Mouse (Mus musculus) bone marrow, adult 2 months (tissue): ENCODE measurements around the gene Col23a1. TPM values are rescaled to one million over a fixed set of nuclear protein-coding genes. Genes with fewer than 3 reads are reported as not detected.

ENCODE experiments used
- H3K27ac ChIP-seq: fragments of 200-500 bp; 2 replicates; pipeline ENCODE4 v1.5.1; 2012; ENCODE audit warnings: low read depth, mild to moderate bottlenecking, control low read depth, inconsistent platforms, low read length; ENCODE audit not compliant: control insufficient read depth, poor library complexity, insufficient read depth
- H3K4me1 ChIP-seq: fragments of 200-500 bp; 2 replicates; pipeline ENCODE4 v1.6.1; 2011; ENCODE audit warnings: low read length; ENCODE audit not compliant: control insufficient read depth, insufficient read depth
- H3K4me3 ChIP-seq: fragments of 200-500 bp; replicated peaks from 2 replicates; pipeline ENCODE3; 2011; ENCODE audit warnings: mild to moderate bottlenecking, low read depth, low read length, control low read depth; ENCODE audit not compliant: control insufficient read depth
- CTCF ChIP-seq: fragments of 200-500 bp; IDR thresholded peaks from 2 replicates; pipeline ENCODE4 v1.5.1; 2011; ENCODE audit warnings: low read length, control low read depth; ENCODE audit not compliant: control insufficient read depth, insufficient read depth
- POLR2A ChIP-seq: fragments of 200-500 bp; IDR thresholded peaks from 2 replicates; pipeline ENCODE4 v1.6.1; 2011; ENCODE audit warnings: low read depth, mild to moderate bottlenecking, control low read depth, low read length, borderline replicate concordance; ENCODE audit not compliant: control insufficient read depth
- WGBS: fragments of 180-500 bp; shearing (Covaris S2); methylation state at CpG from one replicate; pipeline ENCODE4 v1.1.7; 2018; 5-methylcytosine and 5-hydroxymethylcytosine counted together
- polyA plus RNA-seq: library from polyadenylated mRNA; stranded (reverse); fragments of >200 nt; gene quantifications from 2 replicates; pipeline ENCODE4 v1.2.4, GENCODE M21; 2011; ENCODE audit warnings: low replicate concordance; ENCODE audit not compliant: missing spikeins, insufficient read depth, insufficient read length

Col23a1 gene
- polyA plus RNA-seq, 1 experiment, result not detected

DNA sequence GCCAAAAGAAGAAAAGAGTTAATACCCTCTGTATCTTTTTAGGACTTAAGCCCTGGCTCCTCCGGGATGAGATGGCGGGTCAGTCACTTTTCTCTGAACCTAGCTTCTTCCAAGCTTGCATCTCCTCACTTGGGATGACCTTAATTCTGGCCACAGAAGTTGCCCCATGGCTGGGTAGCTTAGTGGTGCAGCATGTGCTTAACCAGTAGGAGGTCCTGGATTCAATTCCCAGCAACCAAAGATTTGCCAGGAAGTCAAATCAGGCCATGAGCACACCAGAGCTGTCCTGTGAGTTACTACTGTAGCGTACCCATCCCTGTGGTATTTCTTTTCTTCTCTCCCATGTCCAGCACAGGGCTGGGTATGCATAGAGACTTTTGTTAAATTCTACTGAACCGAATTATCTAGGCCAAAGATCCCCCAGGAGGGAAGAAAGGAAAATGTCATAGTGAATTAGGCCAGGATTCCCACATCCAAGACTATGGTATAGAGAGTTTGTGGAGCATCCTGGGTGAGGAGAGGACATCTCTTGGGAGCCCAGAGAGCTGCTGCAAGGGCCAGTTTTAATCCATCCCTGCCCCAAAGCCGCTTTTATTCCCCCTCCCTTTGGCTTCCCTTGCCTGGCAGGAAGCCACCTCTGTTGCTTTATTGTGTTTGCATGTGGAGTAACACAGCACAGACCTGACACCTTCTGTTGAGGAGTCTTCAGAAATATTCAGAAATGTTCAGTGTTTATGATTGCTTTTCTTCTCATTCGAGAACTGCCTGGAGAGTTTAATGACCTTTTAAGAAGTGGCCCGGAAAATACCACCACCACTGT is 26.5 kb downstream of the Col23a1 start:
- Histone ChIP-seq H3K4me1 (no peaks in the 10 kb centered on the region), H3K27ac (no peak overlapping the region), H3K4me3 (no peak overlapping the region)
- no peak for TF ChIP-seq POLR2A
- TF ChIP-seq CTCF, result no peak
- WGBS, result 78% methylated on average over 7 of the region's 7 CpGs

DNA sequence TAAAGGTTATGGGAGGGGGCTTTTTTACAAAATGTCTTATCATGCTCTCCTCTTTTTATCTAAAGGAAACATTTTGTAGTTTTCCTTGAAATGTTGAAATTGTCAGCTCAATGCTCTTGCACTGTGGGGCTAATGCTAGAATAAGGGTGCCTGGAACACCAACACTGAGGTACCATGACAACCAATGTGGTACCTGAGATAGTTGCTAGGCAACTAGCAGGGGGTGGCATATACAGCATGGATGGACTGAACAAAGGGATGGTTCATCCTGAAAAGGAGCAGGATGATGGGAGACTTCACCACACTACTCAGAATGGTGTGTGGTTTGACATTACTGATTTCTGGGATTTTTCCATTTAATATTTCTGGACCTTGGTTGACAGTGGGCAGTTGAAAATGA is 30.9 kb downstream of the Col23a1 start:
- no peak for TF ChIP-seq CTCF
- no peak for TF ChIP-seq POLR2A
- H3K27ac ChIP-seq, result no peak overlapping the region
- H3K4me1 ChIP-seq, result no peaks in the 10 kb centered on the region
- H3K4me3 ChIP-seq, result no peak overlapping the region

DNA sequence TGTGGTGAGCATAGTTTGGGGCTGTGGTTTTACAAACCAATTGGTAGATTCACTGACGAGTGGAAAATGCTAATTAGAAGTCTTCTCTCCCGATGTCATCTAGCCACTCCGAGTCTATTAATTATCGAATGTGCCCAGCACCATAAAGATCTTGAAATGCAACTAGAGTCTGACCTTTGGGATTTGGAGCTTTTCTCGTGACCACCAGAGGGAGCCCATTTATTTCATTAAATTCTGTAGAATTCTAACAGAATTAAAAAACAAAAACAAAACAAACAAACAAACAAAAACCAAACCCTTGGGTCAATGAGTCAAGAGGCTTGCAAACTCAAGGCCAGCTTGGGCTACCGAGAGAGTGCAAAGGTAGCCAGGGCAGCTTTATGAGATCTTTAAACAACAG is 37.2 kb downstream of the Col23a1 start:
- 76% methylated on average over 6 of the region's 6 CpGs for WGBS
- H3K27ac ChIP-seq, result no peak overlapping the region
- no peaks in the 10 kb centered on the region; the same call in 1 of the 2 replicates for H3K4me1 ChIP-seq
- no peak overlapping the region for H3K4me3 ChIP-seq
- TF ChIP-seq CTCF, result no peak
- TF ChIP-seq POLR2A, result no peak

DNA sequence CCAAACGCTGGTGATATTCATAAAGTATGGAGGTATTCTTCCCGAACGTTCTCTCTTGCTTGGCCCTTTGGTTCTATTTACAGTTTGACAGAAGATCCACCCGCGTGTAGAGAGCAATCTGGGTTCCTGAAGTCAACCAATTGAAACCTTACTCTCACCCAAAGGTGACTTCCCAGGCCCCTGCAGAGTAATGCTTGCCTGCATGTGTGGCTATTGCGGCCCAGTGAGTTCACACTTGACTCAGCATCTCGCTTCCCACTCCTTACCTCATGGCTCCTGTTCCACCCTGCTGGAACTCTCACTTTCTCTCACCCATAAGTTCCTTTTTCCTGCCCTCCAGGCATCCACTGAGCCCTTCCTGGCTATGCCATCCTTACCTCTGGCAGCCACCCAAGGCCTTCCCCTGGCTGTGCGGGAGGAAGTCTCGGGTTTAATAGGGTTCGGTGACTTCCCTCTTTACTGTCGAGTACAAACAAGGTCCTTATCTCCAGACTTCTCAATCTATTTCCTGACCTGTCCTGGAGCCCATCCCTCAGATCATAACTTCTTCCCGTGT is 38.7 kb downstream of the Col23a1 start:
- WGBS, result 36% methylated on average over 12 of the region's 12 CpGs
- Histone ChIP-seq H3K27ac (no peak overlapping the region), H3K4me1 (no peaks in the 10 kb centered on the region; the same call in 1 of the 2 replicates), H3K4me3 (no peak overlapping the region)
- TF ChIP-seq CTCF, result no peak
- TF ChIP-seq POLR2A, result no peak

DNA sequence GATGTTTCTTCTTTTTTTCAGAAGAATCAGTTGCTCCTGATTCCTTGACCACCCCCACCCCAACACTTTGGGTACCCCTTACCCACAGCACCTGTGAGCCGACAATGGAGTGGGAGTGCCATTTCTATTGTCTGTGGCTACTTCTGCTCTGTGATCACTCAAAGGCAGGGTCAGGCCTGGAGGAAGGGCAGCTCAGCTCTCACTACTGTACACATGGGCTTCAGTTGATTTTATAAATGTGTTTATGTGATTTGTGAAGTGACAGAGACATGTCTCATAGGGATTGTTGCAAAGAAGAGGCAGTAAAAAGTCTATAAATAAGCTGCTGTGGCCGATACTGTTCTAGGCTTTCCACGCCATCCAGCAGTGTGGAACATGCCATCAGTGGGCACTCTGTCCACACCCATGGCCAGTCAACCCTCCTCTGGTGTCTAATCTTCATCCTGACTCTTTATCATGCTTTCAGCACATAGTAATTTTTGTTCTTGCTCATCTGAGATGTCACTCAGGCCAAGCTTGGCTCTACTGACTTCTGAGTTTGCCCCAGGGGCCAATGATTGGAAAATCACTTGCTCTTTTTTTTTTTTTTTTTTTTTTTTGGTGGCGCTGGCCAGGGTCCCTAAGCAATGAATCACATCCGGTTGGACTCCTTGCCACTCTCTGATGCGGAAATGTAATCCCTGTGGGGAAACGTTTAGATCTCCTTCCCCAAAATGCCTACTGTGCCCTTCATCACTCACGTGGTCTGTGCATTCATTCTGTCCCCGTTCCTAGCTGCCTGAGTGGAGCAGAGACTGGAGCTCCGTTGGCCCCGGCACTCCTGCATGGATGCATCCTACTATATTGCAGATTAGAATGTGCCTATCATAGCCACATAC is 40.4 kb downstream of the Col23a1 start:
- no peaks in the 10 kb centered on the region; the same call in 1 of the 2 replicates for H3K4me1 ChIP-seq
- no peak overlapping the region for H3K27ac ChIP-seq
- 61% methylated on average over 11 of the region's 11 CpGs for WGBS
- H3K4me3 ChIP-seq, result no peak overlapping the region
- TF ChIP-seq POLR2A (no peak), CTCF (no peak)

DNA sequence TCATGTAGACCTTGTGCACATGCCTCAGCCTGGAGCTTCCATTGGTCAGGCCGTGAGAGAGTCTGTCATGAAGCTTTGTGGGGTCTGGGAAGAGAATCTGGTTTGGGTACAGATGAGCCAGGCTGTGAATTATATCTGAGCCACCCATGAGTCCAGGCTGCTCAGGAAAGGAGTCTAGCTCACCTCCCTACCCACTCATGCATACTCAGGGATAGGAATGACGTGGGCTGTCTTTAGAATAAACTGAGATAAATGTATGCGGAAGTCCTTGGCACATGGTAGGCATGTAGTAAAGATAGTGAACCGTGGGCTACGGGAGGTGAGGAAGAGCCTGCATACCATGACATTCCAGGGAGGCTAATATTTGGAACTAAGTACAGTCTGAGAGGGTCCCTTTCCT is 44.3 kb downstream of the Col23a1 start:
- H3K4me1 ChIP-seq, result no peaks in the 10 kb centered on the region; the same call in 1 of the 2 replicates
- H3K4me3 ChIP-seq, result no peak overlapping the region
- no peak overlapping the region for H3K27ac ChIP-seq
- TF ChIP-seq POLR2A, result no peak
- no peak for TF ChIP-seq CTCF
- 71% methylated on average over 5 of the region's 5 CpGs for WGBS

DNA sequence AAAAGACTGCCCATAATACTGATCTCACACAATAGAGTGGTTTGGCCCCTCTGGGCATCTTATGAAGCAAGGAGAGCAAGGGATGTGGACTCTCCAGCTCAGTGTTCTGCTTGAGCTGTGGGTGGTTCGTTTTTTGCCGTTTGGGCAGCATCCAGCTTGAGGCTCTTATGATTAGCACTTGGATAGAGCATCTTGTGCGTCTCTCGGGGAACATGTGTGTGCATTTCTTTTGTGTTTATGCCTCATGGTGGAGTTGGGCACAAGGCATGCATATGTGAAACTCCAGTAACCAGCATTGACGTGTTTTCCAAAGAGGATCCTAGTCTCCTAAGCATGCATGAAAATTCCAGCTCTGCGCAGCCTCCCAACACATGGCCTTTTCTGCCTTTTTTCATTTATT is 47.9 kb downstream of the Col23a1 start:
- no peak overlapping the region for H3K27ac ChIP-seq
- TF ChIP-seq POLR2A, result no peak
- no peak for TF ChIP-seq CTCF
- no peak overlapping the region for H3K4me3 ChIP-seq
- no peaks in the 10 kb centered on the region for H3K4me1 ChIP-seq
- 80% methylated on average over 6 of the region's 6 CpGs for WGBS

- no peak overlapping the region for H3K27ac ChIP-seq
- no peaks in the 10 kb centered on the region for H3K4me1 ChIP-seq
- H3K4me3 ChIP-seq, result no peak overlapping the region
- TF ChIP-seq CTCF (no peak), POLR2A (no peak)
- 75% methylated on average over 7 of the region's 7 CpGs for WGBS
Observed at GRCm38 (mm10) chr11:51338416-51338815, 48.7 kb downstream of the Col23a1 start.
